Mouse (Mus musculus): ENCODE measurements around the gene Adam21.
A peak's percentile ranks its signal among the peaks of the same experiment; 100 is the strongest.
"Not testable (repeated sequence)": the region's sequence is repeated elsewhere in the genome, so short reads cannot be mapped to it uniquely, and the experiment has no call there.

The Adam21 gene

DNA sequence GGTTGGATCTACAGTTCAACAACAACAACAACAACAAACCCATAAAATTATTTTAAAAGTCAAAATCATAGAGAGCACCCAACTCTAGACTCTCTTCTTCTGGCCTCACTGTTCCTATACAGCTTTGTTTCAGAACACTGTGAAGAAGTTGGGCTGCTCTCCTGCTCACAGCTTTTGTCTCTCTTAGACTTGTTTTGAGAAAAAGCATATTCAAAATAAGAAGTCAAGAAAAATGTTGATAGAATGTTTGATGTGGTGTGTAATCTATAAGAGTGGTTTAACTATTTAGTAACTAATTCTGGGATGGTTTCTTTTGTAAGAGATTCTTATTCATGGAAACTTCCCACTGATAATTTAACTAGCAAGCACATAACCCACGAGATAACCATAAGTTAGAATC is at the start of gene Adam21:
Gene Adam21 (minus strand): TSS at position 101 of the 400 bp plus-strand sequence.
- DNase-seq: no peak

DNA sequence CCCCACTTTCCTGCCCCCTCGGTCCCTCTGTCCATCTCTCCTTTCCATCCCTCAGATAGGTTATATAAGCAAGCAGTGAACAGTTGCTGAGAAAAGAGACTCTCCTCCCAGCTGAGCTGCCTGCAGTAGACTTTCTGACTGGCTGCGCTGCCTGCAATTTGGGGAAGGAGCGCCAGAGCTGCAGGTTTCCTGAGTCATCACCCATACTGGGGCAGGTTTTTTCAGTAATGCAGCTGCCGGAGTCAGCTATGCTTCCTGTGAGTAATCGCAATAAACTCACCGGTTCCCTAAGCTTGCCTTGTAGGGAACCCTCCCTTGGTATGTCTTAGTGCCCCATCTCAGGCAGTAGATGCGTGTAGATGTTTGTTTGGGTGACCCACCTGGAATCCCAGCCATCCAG is 48.7 kb upstream of the Adam21 start:
- DNase-seq: no peak

DNA sequence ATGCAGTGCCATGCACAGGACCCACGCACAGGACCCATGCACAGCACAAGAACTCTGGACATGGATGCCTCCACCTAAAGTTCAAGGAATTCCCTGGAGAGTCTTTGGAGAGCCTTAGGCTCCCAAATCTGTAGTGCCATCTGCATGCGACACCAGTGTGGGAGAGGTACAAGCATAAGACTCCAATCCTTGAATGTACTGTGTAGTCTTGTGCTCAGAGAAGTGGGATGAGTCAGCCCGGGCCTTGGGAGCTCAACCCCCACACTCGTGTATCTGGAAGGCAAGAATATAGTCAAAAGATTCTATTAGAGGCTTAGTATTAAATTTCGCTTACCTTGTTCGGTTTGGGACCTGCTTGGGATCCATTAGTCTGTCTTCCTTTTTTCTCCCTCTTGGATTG is 47.5 kb upstream of the Adam21 start:
- DNase-seq: no peak

DNA sequence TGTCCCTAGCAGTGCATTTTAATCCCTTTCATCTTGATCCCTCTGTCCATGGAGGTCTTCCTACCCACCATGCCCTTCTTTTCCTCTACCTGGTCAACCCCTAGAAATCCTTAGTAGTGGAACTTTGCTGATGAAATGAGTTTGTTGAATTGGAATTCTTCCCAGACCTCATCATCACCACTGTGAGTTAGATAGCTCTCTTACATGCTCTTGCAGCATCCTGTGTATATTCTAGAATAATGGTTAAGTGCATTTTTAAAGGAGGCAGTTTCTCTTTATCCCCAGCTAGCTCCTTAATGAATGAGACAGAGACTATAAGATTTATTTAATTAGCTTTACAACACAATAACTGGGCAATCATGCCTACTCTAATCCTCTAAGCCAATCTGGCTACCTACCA is 41.2 kb upstream of the Adam21 start:
- no peak for DNase-seq

DNA sequence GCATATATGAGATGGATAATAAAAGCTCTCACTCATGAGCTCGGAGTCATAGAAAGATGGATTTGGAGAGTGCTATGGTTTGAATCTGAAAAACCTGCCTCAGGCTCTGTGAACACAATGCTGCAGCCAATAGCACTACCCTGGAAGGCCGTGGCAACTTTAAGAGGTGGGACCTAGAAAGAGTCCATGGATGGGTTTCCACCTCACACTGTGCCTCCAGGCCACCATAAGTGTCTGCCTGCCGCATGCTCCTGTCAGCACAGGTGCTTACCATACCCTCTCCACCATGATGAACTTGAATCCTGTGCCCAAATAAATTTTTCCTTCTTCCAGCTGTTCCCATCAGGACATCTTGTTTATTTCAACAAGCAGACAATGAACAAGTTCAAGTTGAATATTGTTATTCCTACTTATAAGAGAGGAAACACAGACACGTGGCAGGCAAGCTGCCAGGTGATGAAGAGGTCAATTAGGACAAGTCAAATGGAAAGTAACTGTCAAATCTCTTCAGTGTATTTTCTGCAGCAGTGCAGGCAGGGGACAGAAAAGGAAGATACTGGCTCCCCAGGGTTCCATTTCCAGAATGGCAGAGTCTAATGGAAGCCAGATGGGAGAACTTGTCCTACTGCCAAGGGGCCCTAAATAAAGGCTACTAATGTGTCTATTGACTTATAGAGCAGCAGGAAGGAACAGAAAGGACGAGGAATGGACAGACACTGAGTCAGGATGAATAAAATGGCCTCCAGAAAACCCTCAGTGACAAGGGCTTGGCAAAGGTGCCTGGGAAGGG is 36.9 kb upstream of the Adam21 start:
- DNase-seq: no peak

DNA sequence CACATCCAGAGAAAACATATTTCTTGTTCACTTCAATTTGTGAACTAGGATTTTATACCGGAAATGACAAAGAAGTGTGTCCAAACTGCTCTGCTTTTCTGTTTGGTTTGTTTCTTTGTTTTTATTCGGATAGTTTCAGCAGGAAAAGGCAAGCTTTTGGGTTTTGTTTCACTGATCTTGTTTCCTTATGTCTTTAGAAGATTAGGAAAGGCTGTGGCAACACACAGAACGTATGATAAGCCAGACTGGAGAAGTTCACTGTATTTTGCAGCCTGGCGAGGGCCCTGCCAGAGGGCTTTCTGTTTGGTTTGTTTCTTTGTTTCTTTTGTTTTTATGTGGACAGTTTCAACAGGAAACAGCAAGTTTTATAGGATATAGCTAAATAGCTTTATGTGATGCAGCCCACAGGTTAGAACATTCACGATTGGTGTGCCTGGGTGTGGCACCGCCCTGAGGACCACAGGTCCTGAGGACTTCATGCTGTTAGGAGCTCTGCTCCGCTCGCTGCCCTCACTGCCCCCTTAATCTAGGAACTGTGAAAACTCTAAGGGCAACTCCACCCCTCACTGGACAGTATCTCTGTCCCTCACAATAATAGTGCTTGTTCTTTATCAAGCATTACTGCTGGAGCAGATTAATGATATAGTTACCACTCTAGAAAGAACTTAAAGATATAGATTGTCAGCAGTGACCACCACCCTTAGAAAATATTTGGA is 28.4 kb upstream of the Adam21 start:
- DNase-seq: no peak

DNA sequence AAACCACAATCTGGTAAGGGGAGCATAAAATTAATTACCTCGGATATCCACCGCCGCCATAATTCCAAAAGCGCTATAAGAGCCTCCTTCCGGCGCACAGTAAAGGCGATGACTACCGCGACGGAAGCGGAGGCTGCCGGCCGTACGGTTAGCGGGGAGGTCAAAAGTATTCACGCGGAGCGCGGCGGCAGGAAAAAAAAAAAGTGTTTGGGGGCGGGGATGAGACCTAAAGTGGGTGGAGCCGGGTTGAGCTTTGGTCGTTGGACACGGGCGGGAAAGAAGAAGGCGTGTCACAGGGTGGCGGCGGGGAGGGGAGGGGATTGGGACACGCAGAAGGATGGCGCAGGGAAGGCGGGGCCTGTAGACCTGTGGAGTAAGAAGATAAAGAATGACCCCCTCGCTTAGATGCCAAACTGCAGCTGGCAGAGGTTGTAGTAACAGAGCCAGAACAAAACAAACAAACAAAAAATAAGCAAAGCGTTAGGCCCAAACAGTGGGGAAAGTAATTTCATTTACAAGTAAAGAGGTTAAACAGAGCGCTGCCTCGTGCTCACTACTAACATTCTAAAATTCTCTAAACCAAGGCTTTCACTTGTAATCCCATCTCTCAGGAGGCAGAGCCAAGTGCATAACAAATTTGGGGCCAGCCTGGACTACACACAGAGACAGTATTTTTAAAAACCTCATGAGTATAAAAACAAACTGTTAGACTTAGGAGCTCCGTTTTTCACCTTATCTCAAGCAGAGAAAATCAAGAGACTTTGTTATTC is 26.8 kb upstream of the Adam21 start, which contains the start of gene Med6:
Gene Med6 (minus strand): TSS at position 107 of the 770 bp plus-strand sequence.
- DNase-seq: peak; percentile 96 to 97

DNA sequence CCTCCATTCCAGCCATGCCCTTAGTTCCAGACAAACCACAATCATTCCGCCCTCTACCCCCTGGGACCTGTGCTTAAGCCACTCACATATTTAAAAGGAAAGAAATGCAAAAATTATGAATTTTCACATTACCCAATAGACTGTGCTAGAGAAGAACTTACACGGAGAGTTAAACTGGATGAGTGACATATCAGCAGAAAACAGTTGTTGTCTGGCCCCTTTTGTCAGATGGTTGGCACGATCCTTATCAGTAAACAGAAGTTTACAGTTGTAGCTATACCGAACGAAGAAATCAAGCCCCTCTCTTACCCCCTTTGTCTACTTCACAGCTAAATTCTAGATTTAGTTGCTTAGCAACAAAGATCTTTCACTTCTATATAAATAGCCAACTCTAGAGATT is 343 bp downstream of the Adam21 start:
- no peak for DNase-seq

DNA sequence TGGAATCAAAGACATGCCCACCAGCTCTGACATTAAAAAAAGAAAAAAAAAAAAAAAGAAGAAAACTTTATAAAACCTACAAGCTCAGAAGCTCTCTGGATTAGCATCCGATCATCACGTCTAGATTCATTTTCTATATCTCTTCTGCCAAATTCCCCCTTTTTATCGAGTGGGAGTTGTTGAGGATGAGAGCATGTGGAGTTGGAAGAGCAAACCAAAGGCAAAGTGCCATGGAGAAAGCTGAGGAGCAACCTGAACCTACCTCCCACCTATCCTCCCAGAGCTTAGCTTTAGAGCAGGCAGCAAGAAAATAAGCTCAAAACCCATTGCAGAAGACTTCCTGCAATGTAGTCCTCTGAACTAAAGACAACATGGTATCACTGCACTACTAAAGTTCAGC is 4.1 kb downstream of the Adam21 start:
- DNase-seq: no peak

DNA sequence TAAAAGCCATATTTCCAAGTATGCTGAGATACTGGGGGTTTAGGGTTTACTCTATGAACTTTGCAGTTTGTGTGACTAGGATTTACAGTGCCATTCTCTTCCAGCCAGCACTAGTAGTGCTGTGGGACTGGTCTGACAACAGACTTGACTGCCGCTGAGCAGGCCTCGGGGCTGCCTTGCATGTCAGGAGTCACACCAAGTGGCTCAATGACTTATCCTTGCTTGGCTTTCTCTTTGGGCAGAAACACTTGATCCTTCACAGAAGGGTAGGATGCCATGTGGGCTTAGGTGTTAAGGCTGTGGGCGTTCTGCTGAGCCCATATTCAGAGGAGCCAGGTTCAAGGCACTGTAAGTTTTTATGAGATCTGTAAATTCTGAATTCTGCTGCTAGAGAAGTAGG is 19.0 kb downstream of the Adam21 start:
- no peak for DNase-seq

DNA sequence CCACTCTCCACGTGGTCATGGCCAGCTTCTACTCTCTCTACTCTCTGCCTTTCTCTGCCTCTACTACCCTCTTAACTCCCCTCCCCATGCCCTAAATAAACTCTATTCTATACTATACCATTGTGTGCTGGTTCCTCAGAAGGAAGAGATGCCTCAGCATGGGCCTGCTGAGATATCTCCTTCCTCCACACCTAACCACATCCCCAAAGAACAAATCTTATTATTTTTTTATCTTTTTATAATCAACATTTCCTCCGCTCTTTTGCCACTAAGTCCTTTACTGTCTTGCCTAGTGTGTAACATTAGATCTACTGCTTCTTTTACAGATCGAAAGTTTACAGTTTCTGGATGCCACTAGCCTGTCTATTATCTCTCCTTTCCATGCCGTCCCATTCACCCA is 21.1 kb downstream of the Adam21 start:
- DNase-seq: no peak

DNA sequence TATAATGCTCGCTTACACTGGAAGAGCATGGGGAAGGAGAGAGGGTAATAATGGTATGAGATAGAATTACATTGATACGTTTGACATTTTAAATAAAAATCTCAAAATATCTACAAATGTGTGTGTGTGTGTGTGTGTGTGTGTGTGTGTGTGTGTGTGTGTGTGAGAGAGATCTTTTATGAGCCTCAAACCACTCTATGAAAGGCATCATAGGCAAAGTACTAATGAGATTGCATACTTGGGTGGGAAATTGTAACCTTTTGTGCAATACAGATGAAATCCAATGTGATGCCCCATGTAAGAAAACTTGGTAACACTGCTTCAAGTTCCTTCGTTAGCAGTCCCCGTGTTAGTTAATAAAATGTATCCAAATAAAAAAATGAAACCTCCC is 35.2 kb downstream of the Adam21 start:
- DNase-seq: no peak

DNA sequence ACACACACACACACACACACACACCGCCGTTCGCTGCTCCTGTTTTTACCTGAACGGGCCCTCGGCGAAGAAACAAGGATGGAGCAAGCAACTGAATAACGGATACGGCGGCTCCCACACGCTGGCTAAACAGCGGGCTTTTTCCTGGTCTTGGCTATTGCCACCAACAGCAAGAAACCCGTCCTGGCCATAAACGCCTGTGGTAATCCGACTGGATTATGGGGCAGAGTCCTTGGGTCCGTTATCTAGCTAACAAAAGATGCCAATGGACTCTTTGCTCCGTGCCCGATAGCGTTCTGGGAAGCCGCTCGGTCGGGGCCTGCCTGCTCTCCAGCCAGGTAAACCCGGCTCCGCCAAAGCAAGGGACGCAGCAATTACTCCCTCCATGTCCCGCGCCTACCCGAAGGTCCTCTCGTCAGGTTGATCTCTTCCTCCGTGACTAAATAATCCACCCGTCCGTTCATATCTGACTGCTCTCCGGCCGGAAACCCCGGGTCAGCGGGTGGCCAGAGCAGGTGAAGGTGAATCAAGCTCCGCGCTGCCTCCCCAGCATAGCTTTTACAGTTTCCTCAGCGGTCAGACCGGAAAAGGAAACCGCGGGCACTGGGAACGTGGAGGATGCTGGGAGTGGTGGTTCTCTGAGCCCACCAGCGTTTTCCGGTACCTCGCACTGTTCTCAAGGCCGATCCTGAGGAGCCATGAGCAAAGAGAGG is 35.8 kb downstream of the Adam21 start, which contains the start of the genes Gm20498 and Synj2bp:
Gene Gm20498 (minus strand): TSS at position 590 of the 713 bp plus-strand sequence.
Gene Synj2bp (minus strand): TSS at position 596 of the 713 bp plus-strand sequence.
- peak; percentile 89 to 94 for DNase-seq

DNA sequence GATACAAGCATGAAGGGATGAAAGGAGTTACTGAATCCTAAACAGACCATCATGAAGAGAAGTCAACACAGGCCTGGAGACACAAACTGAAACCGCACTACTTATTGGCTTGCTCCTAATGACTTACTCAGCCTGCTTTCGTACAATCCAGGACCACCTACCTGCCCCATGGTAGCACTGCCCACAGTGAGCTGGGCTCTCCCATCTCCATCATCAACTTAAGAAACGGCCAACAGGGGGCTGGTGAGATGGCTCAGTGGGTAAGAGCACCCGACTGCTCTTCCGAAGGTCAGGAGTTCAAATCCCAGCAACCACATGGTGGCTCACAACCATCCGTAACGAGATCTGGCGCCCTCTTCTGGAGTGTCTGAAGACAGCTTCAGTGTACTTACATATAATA is 37.7 kb downstream of the Adam21 start:
- DNase-seq: not testable (repeated sequence)

Data from kidney, postnatal 25 days (tissue).